Mouse (Mus musculus) cerebellum, adult 2 months (tissue): Measurements from ENCODE around the gene Mei4.

Source experiments
- CTCF ChIP-seq: fragments of 200-500 bp; IDR thresholded peaks from 2 replicates; pipeline ENCODE4 v1.5.1; 2011; ENCODE audit warnings: low read depth, mild to moderate bottlenecking, control low read depth, low read length, moderate library complexity, borderline replicate concordance; ENCODE audit not compliant: insufficient read depth
- POLR2A ChIP-seq: fragments of 200-500 bp; IDR thresholded peaks from 2 replicates; pipeline ENCODE4 v1.6.1; 2011; ENCODE audit warnings: low read length, control low read depth, borderline replicate concordance; ENCODE audit not compliant: insufficient read depth

GRCm38 (mm10) chr9:82136119-82136518 lies 272.6 kb downstream of the Mei4 start:
- TF ChIP-seq POLR2A (no peak), CTCF (no peak)
